Mouse (Mus musculus) cerebellum, postnatal 25 days (tissue): ENCODE measurements at regions not wholly inside any gene's neighbourhood (a gene's known extent, or its start where the extent isn't known, plus 50 kb on each side); places are given as distances from the start of the nearest gene placed in this dataset.

Experiments used
- DNase-seq, 2 experiments: peaks; one replicate each; pipeline ENCODE4 v3.0.0; 2021; ENCODE audit warnings: mixed read lengths in 2 of 2

DNA sequence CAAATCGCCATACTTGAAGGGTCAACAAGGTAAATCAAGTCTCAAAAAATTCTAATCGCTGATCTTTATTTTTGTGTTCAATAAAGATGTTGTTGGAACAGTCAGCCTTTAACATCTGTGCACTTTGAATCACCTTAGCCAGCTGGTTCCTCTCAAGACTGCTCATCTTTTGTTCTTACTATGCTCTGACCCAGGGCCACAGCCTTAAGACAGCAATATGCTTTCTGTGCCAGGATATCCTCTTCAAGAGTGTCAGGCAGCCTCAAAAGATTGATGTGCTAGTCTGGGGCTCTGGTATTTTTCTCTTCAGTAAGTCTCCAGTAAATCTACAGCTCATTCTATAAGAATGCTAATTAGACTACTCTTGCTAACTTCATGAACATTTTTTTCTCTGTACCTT lies 199.9 kb downstream of the Dph6 start:
- DNase-seq: no peak

DNA sequence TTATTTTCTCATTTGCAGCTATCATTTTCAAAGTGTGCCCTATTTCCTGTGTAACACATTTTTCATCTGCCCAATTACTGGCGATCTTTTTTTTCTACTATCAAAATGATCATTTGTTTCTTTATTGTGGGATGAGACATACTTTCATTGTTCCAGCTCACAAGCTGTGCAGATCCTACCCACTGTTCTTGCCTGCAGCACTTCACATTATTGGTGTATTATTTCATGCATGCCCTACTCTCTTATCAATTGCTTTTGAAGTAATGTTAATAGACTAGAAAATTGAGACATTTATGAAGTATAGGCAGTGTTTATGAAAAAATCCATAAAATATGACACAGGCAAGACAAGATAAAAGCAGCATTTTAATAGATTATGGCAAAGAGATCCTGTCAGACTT lies 204.6 kb downstream of the Dph6 start:
- DNase-seq: no peak

- DNase-seq: no peak
Measured at GRCm38 (mm10) chr2:114443801-114444200, 211.0 kb downstream of the Dph6 start.

- no peak for DNase-seq
Measured at GRCm38 (mm10) chr2:114440943-114441342, 213.8 kb downstream of the Dph6 start.

GRCm38 (mm10) chr2:114439668-114440067 lies 215.1 kb downstream of the Dph6 start:
- no peak for DNase-seq

DNA sequence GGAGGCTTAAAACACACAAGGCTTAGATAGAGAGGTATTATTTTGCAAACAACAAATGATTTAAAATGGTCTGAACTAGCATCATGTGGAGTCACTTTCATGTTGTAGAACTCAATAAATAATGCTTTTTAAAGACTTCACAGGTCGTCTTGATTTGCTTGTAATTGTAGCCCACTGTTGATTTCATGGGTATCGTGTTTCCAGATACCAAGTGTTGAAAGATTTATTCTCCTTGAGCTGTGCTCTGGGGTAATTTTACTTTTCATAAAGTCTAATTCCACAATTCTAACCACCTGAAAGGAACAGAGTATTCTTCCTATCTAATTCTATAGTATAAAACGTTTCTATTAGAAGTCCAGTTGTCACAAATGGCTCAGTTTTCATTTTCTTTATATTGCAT lies 216.7 kb downstream of the Dph6 start:
- DNase-seq: no peak

- peak; percentile 6 to 36 for DNase-seq
Measured at GRCm38 (mm10) chr2:114427426-114428157, 226.3 kb upstream of the Zfp770 start.

DNA sequence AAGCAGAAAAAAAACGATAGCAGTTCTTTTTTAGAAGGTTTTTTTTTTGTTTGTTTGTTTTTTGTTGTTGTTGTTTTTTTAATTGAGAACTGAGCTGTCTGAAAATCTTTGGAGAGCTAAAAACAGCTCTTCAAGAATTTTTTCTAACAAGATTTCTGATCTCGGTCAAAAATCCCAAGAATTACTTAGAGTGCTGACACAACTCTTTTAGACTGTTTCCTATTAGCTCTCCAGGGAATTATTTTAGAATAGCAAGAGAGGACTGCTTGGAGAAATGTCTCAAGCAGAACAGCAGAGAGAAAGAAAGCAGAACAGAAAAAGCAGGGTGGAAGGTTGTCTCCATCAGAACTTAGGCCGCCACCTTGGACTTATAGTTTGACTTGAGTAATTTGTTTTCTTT lies 218.1 kb upstream of the Zfp770 start:
- no peak for DNase-seq

GRCm38 (mm10) chr2:114413013-114413412 lies 211.7 kb upstream of the Zfp770 start:
- no peak for DNase-seq

DNA sequence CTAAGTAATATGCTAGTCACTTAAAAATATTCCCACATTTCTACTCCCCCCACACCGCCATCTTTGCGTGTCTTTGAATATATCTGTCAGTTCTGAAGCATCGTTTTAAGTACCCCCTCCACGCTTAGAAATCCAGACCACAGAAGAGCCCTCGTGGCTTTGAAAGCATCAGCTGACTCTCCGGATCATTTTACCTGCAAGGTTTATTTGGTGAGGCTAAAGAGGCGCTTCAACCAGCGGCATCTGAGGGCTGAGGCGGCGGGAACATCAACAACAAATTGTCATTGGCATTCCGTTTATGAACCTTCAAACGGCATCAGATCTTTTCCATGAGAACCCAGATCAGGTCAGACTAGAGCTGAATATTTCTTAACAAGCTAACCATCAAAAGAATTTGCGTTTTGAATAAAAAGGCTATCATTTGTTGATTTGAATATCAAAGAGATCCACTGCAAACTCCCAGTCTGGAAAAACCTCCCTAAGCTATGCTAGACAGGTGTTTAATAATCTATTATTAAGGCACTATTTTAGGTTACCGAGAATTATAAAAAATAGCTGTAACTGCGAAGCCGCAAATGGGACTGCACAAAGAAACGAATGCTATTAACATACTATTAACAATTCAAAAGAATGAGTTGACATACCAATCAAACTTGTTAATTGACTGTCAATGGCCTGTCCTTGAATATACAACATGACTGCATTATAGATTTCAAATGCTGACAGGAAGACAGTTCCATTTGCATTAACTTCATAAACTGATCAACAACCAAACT lies 210.9 kb upstream of the Zfp770 start:
- no peak for DNase-seq

DNA sequence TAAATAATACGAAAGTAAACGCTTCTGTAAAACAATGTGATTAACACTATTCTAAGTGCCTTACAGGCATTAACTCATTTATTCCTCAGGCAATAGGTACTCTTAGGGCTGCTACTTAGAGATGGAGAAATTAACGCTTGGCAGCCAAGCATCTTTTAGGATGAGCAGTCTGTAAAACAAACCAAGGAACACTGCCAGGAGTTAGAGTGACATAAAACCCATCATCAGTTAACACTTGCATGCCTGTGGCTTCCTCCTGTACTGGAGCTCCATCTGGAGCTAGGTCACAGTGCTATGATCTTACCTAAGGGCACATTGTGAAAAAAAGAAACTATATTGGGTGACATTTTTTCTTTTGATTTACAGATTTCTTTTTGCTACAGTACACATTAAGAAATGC lies 209.4 kb upstream of the Zfp770 start:
- DNase-seq: no peak

DNA sequence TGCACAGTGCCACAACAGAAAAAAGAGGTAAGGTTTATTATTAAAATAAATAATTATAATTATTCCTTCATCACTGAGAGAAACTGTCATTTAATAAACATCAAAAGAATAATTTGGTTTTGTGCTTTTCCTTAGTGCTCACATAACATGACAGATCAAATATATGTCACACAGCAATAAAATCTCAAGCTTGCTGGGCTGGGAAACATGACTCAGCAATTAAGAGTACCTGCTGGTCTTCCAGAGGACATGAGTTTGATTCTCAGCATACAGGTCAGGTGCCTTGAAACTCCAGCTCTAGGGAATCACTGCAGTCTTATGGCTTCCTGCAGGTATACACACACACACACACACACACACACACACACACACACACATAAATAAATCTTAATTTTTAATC lies 208.3 kb upstream of the Zfp770 start:
- no peak for DNase-seq

DNA sequence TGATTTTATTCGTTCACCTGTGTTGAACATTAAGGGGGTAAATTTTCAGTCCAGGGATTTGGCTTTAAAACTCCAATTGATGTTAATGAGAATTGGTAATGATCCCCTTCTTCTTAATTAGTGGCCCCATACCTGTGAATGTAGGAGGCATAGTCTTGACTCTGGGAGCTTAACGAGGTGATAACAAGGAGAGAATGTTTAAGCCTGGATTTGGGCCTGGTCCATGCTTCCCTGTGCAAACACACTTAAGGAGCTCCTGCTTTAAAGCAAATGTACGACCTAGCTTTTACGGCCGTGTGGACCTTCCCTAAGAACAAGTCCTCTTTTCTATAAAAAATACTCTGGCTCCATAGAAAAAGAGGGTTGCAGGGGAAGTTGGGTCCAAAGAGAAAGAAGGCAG lies 206.1 kb upstream of the Zfp770 start:
- DNase-seq: no peak

- no peak for DNase-seq
Measured at GRCm38 (mm10) chr2:114384566-114384965, 183.3 kb upstream of the Zfp770 start.

DNA sequence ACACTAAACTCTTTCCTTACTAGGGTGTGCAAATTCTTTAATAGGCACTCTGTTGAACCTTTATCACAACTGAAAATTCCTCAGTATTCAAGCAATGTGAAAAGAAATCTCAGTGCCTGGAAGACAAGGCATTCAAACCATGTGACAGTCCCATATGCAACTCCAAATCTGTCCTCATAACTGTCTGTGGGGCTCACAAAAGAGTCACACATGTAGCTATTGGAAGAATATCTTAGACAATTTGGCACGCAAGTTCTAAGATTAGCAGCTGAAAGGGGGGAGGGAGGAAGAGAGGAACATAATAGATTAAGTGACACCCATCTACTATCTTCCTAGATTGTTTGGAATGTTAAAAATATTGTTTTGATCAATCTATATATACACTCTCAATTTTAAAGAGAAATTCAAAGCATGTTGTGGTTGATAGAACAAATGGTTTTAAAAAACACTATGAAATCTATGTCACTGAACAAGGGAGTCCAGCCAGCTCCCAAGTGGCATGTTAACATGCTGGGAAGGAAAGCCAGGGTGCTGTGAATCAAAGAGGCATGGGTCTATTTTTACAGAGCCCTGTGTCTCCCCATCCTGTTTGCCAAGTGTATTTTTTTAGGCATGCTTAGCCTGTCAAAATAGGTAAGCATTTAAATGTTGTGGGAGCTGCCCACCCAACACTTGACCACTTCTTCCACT lies 177.7 kb upstream of the Zfp770 start:
- no peak for DNase-seq

DNA sequence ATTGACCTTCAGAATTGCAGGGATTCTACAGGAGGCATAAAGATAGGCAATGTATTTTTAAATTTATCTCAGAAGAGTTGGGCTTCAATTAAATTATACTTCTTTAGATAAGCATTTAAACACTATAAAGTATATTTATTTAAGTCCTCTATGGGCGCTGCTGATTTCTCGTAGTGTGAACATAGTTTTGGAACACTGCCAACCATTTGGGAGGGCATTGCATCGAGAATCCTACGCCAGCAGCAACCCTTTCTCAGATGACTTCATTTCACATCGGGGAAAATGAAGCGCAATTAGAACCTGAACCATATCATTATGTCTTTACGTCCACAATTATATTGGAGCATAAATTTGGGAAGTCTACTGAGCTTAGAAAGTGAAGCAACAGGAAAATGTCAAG lies 172.2 kb upstream of the Zfp770 start:
- no peak for DNase-seq

DNA sequence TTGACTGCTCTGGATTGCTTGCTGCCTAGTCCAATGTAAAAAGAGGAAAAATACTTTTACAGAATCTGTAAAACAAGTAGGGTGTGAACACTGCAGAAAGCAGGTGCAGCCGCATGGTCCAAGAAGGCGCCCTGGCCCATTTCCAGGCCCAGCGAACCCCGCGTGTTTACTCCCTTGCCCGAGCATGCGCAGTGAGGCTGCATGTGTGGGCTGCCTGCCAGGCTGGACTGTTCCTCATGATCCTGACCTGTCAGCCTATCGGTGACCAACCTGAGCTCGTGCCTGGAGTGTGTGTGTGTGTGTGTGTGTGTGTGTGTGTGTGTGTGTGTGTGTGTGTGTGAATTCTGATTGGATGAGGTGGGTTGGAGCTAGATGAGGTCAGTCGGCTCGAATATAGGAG lies 152.6 kb upstream of the Zfp770 start:
- peak; percentile 50 to 72 for DNase-seq

GRCm38 (mm10) chr2:114340578-114341293 lies 139.5 kb upstream of the Zfp770 start:
- DNase-seq: no peak

- DNase-seq: no peak
Measured at GRCm38 (mm10) chr2:114301746-114302145, 100.5 kb upstream of the Zfp770 start.

DNA sequence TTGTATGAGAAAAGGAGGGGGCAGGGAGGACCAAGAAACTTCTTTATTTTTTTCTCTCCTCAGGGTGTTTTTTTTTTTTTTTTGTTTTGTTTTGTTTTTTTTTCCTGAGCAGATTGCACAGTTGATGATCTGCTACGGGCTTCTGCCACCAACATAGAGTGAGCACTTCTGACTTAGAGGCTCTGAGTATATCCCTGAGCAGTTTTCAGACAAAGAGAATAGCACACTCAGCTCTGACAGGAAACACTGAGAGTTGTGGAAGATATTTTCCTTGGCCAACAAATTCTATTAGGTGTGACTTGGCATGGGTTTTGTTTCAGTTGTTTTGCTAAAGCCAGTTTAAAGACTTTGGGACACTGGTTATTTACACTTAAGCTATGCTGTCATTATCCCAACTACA lies 93.8 kb upstream of the Zfp770 start:
- no peak for DNase-seq

- DNase-seq: no peak
Measured at GRCm38 (mm10) chr2:114291387-114291786, 90.1 kb upstream of the Zfp770 start.

GRCm38 (mm10) chr2:114275536-114275935 lies 74.3 kb upstream of the Zfp770 start:
- DNase-seq: no peak

DNA sequence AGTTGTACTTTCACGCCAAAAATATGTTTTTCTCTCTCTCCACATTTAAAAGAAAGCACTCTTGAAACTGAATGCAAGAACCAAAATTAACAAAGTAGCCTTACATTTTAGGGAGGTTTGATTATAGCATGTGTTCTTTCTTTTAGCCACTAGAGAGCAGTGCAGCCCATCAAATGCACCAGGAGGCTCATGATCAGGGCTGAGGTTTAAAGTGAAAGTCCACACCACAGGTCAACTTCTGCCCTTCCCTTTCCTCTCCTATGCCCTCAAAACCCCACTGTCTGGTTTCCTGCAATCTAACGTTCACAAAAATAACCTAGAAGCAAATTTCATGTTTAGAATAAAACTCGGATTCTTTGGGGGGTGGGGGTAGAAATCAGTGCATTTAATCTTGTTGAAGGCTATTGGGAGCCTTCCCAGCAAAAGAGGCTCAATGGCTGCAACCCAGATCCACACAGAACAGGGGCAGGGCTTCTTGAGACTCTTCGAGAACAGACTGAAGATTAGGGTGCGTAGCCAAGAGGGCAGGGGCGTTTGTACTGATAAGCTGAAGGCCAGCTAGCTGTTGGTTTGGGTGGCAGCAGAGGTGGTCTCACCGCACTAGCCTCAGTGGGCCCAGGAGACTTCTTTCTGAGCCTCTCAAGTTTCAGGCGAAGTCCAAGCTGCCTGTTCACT lies 59.3 kb upstream of the Zfp770 start:
- peak; percentile 13 to 40 for DNase-seq
